ENCODE assay signal across 8 mouse cellular contexts in genomic region chr16:91545597-91546281, GRCm38 (mm10). TPM values are rescaled to one million over a fixed set of nuclear protein-coding genes. Genes with fewer than 3 reads are reported as not detected.
A peak's percentile ranks its signal among the peaks of the same experiment; 100 is the strongest.
DNase-seq lines count a peak whose midpoint lies in the region; ATAC-seq lines count a peak whose summit lies in the region.

No protein-coding gene starts in this region.

- no peak overlapping the region for H3K4me2 ChIP-seq in hindbrain, embryonic 14.5 days (replicated peaks)
- peak overlapping the region; percentile 60; the same call in 1 of the 2 replicates for H3K4me2 ChIP-seq in embryonic facial prominence, embryonic 15.5 days (replicated peaks)
- peak overlapping the region; percentile 98 for H3K4me2 ChIP-seq in liver, embryonic 16.5 days (ENCODE audit: low read depth, low read length)

- H3K4me3 ChIP-seq in hindbrain, embryonic 10.5 days: 0 out of 2 replicates have a peak overlapping the region, but pooled peaks have one; percentile 98
- no peak overlapping the region for H3K4me3 ChIP-seq in hindbrain, embryonic 14.5 days (replicated peaks; ENCODE audit: low read length)
- H3K4me3 ChIP-seq in embryonic facial prominence, embryonic 15.5 days (replicated peaks): no peak overlapping the region
- H3K4me3 ChIP-seq in liver, embryonic 16.5 days (ENCODE audit: low read depth, low read length): peak overlapping the region; percentile 87

- peaks cover 48% of the 10 kb centered on the region for H3K4me1 ChIP-seq in hindbrain, embryonic 10.5 days (replicated peaks)
- peaks cover 24% of the 10 kb centered on the region for H3K4me1 ChIP-seq in hindbrain, embryonic 14.5 days (replicated peaks; ENCODE audit: control insufficient read depth, insufficient read depth, low read length)
- H3K4me1 ChIP-seq in embryonic facial prominence, embryonic 15.5 days: peaks cover 42% of the 10 kb centered on the region
- H3K4me1 ChIP-seq in liver, embryonic 16.5 days (ENCODE audit: control insufficient read depth, low read depth, low read length): peaks cover 66% of the 10 kb centered on the region

- H3K36me3 ChIP-seq in hindbrain, embryonic 10.5 days: no peaks in the 10 kb centered on the region
- H3K36me3 ChIP-seq in hindbrain, embryonic 14.5 days (replicated peaks; ENCODE audit: control insufficient read depth, insufficient read depth): no peaks in the 10 kb centered on the region
- no peaks in the 10 kb centered on the region for H3K36me3 ChIP-seq in embryonic facial prominence, embryonic 15.5 days
- H3K36me3 ChIP-seq in liver, embryonic 16.5 days (ENCODE audit: control insufficient read depth, insufficient read depth): no peaks in the 10 kb centered on the region

- no peaks in the 10 kb centered on the region for H3K9me3 ChIP-seq in hindbrain, embryonic 10.5 days
- H3K9me3 ChIP-seq in hindbrain, embryonic 14.5 days (ENCODE audit: control insufficient read depth, low read length): no peaks in the 10 kb centered on the region
- H3K9me3 ChIP-seq in embryonic facial prominence, embryonic 15.5 days (replicated peaks): no peaks in the 10 kb centered on the region
- no peaks in the 10 kb centered on the region for H3K9me3 ChIP-seq in liver, embryonic 16.5 days (replicated peaks; ENCODE audit: control insufficient read depth, low read length)

- ATAC-seq in hindbrain, embryonic 14.5 days (ENCODE audit: low FRiP score): no peak
- peak; percentile 41; the same call in 1 of the 2 replicates for ATAC-seq in embryonic facial prominence, embryonic 15.5 days (ENCODE audit: insufficient number of reproducible peaks, low FRiP score, low TSS enrichment, low read depth)
- peak; percentile 73 for ATAC-seq in liver, embryonic 16.5 days (ENCODE audit: low read depth)

- peaks cover 13% of the 10 kb centered on the region for H3K27me3 ChIP-seq in hindbrain, embryonic 10.5 days (ENCODE audit: insufficient read depth, poor library complexity, severe bottlenecking)
- no peaks in the 10 kb centered on the region for H3K27me3 ChIP-seq in hindbrain, embryonic 14.5 days (ENCODE audit: control insufficient read depth, insufficient read depth, low read length)
- no peaks in the 10 kb centered on the region for H3K27me3 ChIP-seq in embryonic facial prominence, embryonic 15.5 days
- no peaks in the 10 kb centered on the region for H3K27me3 ChIP-seq in liver, embryonic 16.5 days (ENCODE audit: control insufficient read depth, insufficient read depth, low read depth, low read length)

- no peak overlapping the region for H3K9ac ChIP-seq in hindbrain, embryonic 14.5 days
- no peak overlapping the region for H3K9ac ChIP-seq in embryonic facial prominence, embryonic 15.5 days
- H3K9ac ChIP-seq in liver, embryonic 16.5 days (ENCODE audit: low read depth, low read length): peak overlapping the region; percentile 93

- no peak for DNase-seq in hindbrain, embryonic 10.5 days (ENCODE audit: low spot score)
- DNase-seq in hindbrain, embryonic 14.5 days (ENCODE audit: low spot score): no peak
- DNase-seq in spleen, postnatal 4 days (ENCODE audit: low spot score in 2 of 2): peak; percentile 76 to 81
- no peak for DNase-seq in urinary bladder, adult 2 months (ENCODE audit: low spot score)
- no peak for DNase-seq in cerebellum, postnatal 10 days
- DNase-seq in testis, postnatal 10 days (ENCODE audit: low spot score): no peak

- no peak overlapping the region for H3K27ac ChIP-seq in hindbrain, embryonic 10.5 days
- no peak overlapping the region for H3K27ac ChIP-seq in hindbrain, embryonic 14.5 days
- H3K27ac ChIP-seq in embryonic facial prominence, embryonic 15.5 days (replicated peaks): peak overlapping the region; percentile 83; the same call in 1 of the 2 replicates
- H3K27ac ChIP-seq in liver, embryonic 16.5 days (ENCODE audit: low read length): peak overlapping the region; percentile 94

- 72% methylated on average over 10 of the region's 10 CpGs for WGBS in hindbrain, embryonic 10.5 days
- WGBS in hindbrain, embryonic 14.5 days: 74% methylated on average over 10 of the region's 10 CpGs
- WGBS in embryonic facial prominence, embryonic 15.5 days: 57% methylated on average over 10 of the region's 10 CpGs
- 12% methylated on average over 10 of the region's 10 CpGs for WGBS in liver, embryonic 16.5 days (ENCODE audit: insufficient replicate concordance)

RNA-seq across cellular contexts. Expression of gene Ifngr2, which starts 1.1 kb away (rescaled TPM):
- 25.1 and 36.7 TPM in 2 replicates for polyA plus RNA-seq in hindbrain, embryonic 10.5 days (2016; fragmentation: Nextera tagmentation; extraction: Ambion mirVana)
- 106 and 114 TPM in 2 replicates for polyA plus RNA-seq in hindbrain, embryonic 14.5 days (2014; fragmentation: Nextera tagmentation; extraction: Ambion mirVana)
- polyA plus RNA-seq in embryonic facial prominence, embryonic 15.5 days (2015; fragmentation: Nextera tagmentation; extraction: Ambion mirVana): 58.8 and 63.2 TPM in 2 replicates
- 18.6 and 22.2 TPM in 2 replicates for polyA plus RNA-seq in liver, embryonic 16.5 days (2015; fragmentation: Nextera tagmentation; extraction: Ambion mirVana)
- 32.1 and 34.3 TPM in 2 replicates for polyA plus RNA-seq in urinary bladder, adult 2 months (2012; rRNA removed)

RNA-seq across cellular contexts. Expression of gene Tmem50b, which starts 51.9 kb away (rescaled TPM):
- polyA plus RNA-seq in hindbrain, embryonic 10.5 days (2016; fragmentation: Nextera tagmentation; extraction: Ambion mirVana): 37.6 and 45.9 TPM in 2 replicates
- polyA plus RNA-seq in hindbrain, embryonic 14.5 days (2014; fragmentation: Nextera tagmentation; extraction: Ambion mirVana): 106 and 127 TPM in 2 replicates
- 44.4 and 50.9 TPM in 2 replicates for polyA plus RNA-seq in embryonic facial prominence, embryonic 15.5 days (2015; fragmentation: Nextera tagmentation; extraction: Ambion mirVana)
- polyA plus RNA-seq in liver, embryonic 16.5 days (2015; fragmentation: Nextera tagmentation; extraction: Ambion mirVana): 7.1 and 7.4 TPM in 2 replicates
- polyA plus RNA-seq in urinary bladder, adult 2 months (2012; rRNA removed): 78.0 and 80.8 TPM in 2 replicates

Comparison
In these comparisons a context has a peak if more than half of its experiments do, and no peak if none do; other contexts are left out.
1. H3K4me3 ChIP-seq: peak in hindbrain, embryonic 10.5 days (single experiment) and liver, embryonic 16.5 days (single experiment); none in hindbrain, embryonic 14.5 days (single experiment) and embryonic facial prominence, embryonic 15.5 days (single experiment).
2. DNase-seq: peak in spleen, postnatal 4 days (2 of 2); none in hindbrain, embryonic 10.5 days (single experiment), hindbrain, embryonic 14.5 days (single experiment), urinary bladder, adult 2 months (single experiment), cerebellum, postnatal 10 days (0 of 2) and testis, postnatal 10 days (single experiment).
3. H3K27ac ChIP-seq: peak in embryonic facial prominence, embryonic 15.5 days (single experiment) and liver, embryonic 16.5 days (single experiment); none in hindbrain, embryonic 10.5 days (single experiment) and hindbrain, embryonic 14.5 days (single experiment).